ENCODE assay signal across 21 mouse cellular contexts in the genomic region with DNA sequence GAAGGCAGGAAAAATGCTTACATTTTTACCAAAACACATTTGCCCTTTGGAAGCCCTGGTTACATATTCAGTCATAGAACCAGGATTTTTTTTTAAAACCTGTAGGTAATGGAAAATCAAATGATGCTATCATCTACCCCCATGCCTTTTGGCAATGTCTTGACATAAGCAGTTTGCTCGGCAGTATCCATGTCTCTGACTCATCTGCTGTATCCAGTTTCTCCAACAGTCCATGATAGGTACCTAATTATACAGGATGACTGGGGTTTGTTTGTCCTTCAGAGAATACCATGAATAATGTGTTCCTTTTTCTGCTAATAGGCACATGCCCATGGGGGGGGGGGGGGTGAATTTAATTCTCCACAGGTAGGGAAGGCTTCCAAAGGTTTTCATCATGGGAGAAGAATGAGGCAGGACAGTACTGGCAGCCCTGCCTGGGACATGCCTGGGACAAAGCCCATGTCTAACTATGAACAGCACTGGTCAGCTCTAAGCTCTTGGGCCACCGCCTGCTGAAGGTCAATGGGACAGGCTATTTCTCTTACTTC.
"Had no signal": no experiment of that assay in that cellular context is flagged by ENCODE, and none has a peak within 500 bp of the region (broad histone marks: within the 10 kb centered on the region; RNA-seq: fewer than 3 reads in every experiment).

No protein-coding gene starts in this region.

- DNase-seq: kidney, postnatal 25 days; layer of hippocampus, adult 9-11 months; left cerebral cortex, postnatal 4 days; liver, postnatal 0 days; lung, embryonic 14.5 days; right cerebral cortex, adult 18-20 months; right cerebral cortex, postnatal 14 days; right cerebral cortex, postnatal 4 days; spleen, adult 18-20 months; thymus, adult 18-20 months; thymus, postnatal 36 days had no signal

- H3K4me3 ChIP-seq: layer of hippocampus, adult 2 months; limb, embryonic 12.5 days; limb, embryonic 15.5 days; midbrain, embryonic 12.5 days; midbrain, embryonic 15.5 days; neural tube, embryonic 12.5 days; neural tube, embryonic 15.5 days had no signal

- H3K27me3 ChIP-seq: limb, embryonic 12.5 days; limb, embryonic 15.5 days; midbrain, embryonic 12.5 days; midbrain, embryonic 15.5 days; neural tube, embryonic 12.5 days; neural tube, embryonic 15.5 days had no signal

- H3K27ac ChIP-seq: kidney, postnatal 0 days; layer of hippocampus, adult 2 months; limb, embryonic 12.5 days; limb, embryonic 15.5 days; liver, embryonic 14.5 days; macrophage; midbrain, embryonic 12.5 days; midbrain, embryonic 15.5 days; neural tube, embryonic 12.5 days; neural tube, embryonic 15.5 days had no signal

- H3K36me3 ChIP-seq: limb, embryonic 12.5 days; limb, embryonic 15.5 days; midbrain, embryonic 12.5 days; midbrain, embryonic 15.5 days; neural tube, embryonic 12.5 days; neural tube, embryonic 15.5 days had no signal

- H3K4me1 ChIP-seq: limb, embryonic 15.5 days; midbrain, embryonic 12.5 days; midbrain, embryonic 15.5 days; neural tube, embryonic 15.5 days had no signal

- H3K9me3 ChIP-seq: limb, embryonic 12.5 days; limb, embryonic 15.5 days; midbrain, embryonic 12.5 days; midbrain, embryonic 15.5 days; neural tube, embryonic 12.5 days; neural tube, embryonic 15.5 days had no signal
